Mouse (Mus musculus) CH12.LX (cell line): ENCODE measurements around the gene Apobr. TPM values are rescaled to one million over a fixed set of nuclear protein-coding genes. Genes with fewer than 3 reads are reported as not detected.

Source experiments
- DNase-seq: peaks from one replicate; pipeline ENCODE4 v3.0.0-alpha.2; 2013; ENCODE audit errors: extremely low read depth
- H3K27ac ChIP-seq: 2 replicates; pipeline ENCODE4 v1.5.1; 2012; ENCODE audit warnings: low read depth, mild to moderate bottlenecking, control low read depth, moderate library complexity; ENCODE audit not compliant: insufficient read depth
- H3K27me3 ChIP-seq: replicated peaks from 2 replicates; pipeline ENCODE3; 2012; ENCODE audit warnings: inconsistent platforms
- H3K36me3 ChIP-seq, 2 experiments: replicated peaks in 1 of 2; 2 replicates each; pipeline versions ENCODE3 to v1.6.1; 2012; ENCODE audit warnings: inconsistent platforms in 1 of 2, low read length in 1 of 2, mild to moderate bottlenecking in 1 of 2, mixed read lengths in 1 of 2, moderate library complexity in 1 of 2; ENCODE audit not compliant: control insufficient read depth in 1 of 2, insufficient read depth in 1 of 2
- H3K4me1 ChIP-seq, 2 experiments: 2 replicates each; pipeline ENCODE4 v1.6.1; 2012; ENCODE audit warnings: inconsistent platforms in 1 of 2, moderate library complexity in 1 of 2; ENCODE audit not compliant: insufficient read depth in 2 of 2, control insufficient read depth in 1 of 2
- H3K4me2 ChIP-seq: 2 replicates; pipeline ENCODE4 v1.6.1; 2012; ENCODE audit warnings: low read depth, mild to moderate bottlenecking, control low read depth; ENCODE audit not compliant: poor library complexity, insufficient read depth, severe bottlenecking
- H3K4me3 ChIP-seq, 3 experiments: fragments of 150-350 bp in 1 of 3; sonication (generic) in 1 of 3; replicated peaks in 1 of 3; 2 replicates each; pipeline versions ENCODE3 to v1.5.1; 2011 to 2012; ENCODE audit warnings: low read depth in 2 of 3, low read length in 2 of 3, mild to moderate bottlenecking in 2 of 3, moderate library complexity in 2 of 3, control low read depth in 1 of 3, improper control_type of control experiment in 1 of 3, inconsistent platforms in 1 of 3, mixed read lengths in 1 of 3; ENCODE audit not compliant: poor library complexity in 1 of 3
- H3K79me2 ChIP-seq: replicated peaks from 2 replicates; pipeline ENCODE4 v1.6.1; 2012; ENCODE audit warnings: mild to moderate bottlenecking, moderate library complexity; ENCODE audit not compliant: control insufficient read depth, poor library complexity, insufficient read depth, severe bottlenecking; ENCODE audit errors: extremely low read depth
- H3K9ac ChIP-seq: 2 replicates; pipeline ENCODE4 v1.6.1; 2012; ENCODE audit warnings: low read depth, mild to moderate bottlenecking, control low read depth, moderate library complexity; ENCODE audit not compliant: insufficient read depth
- H3K9me3 ChIP-seq: replicated peaks from 2 replicates; pipeline ENCODE3; 2012; ENCODE audit warnings: low read length, inconsistent platforms, mixed read lengths
- E2F4 ChIP-seq: IDR thresholded peaks from 2 replicates; pipeline ENCODE4 v1.6.1; 2011; ENCODE audit warnings: low read depth, low read length, improper control_type of control experiment; ENCODE audit not compliant: insufficient replicate concordance
- EP300 ChIP-seq: IDR thresholded peaks from 2 replicates; pipeline ENCODE4 v1.6.1; 2011; ENCODE audit warnings: low read length, improper control_type of control experiment
- JUND ChIP-seq: conservative IDR thresholded peaks from 2 replicates; pipeline ENCODE4 v1.6.1; 2011; ENCODE audit warnings: low read depth, low read length, improper control_type of control experiment
- MAZ ChIP-seq: IDR thresholded peaks from 2 replicates; pipeline ENCODE4 v1.6.1; 2012; ENCODE audit warnings: low read depth, mild to moderate bottlenecking, inconsistent platforms, low read length, improper control_type of control experiment, moderate library complexity
- MEF2A ChIP-seq: IDR thresholded peaks from 2 replicates; pipeline ENCODE4 v1.6.1; 2014; ENCODE audit warnings: low read depth, mild to moderate bottlenecking, inconsistent platforms, low read length, improper control_type of control experiment, borderline replicate concordance
- NELFE ChIP-seq: IDR thresholded peaks from 2 replicates; pipeline ENCODE4 v1.6.1; 2011; ENCODE audit warnings: low read depth, low read length, improper control_type of control experiment
- POLR2A ChIP-seq: IDR thresholded peaks from 2 replicates; pipeline ENCODE4 v1.6.1; 2011; ENCODE audit warnings: low read depth, mild to moderate bottlenecking, improper control_type of control experiment, low read length
- RAD21 ChIP-seq: IDR thresholded peaks from 2 replicates; pipeline ENCODE4 v1.6.1; 2011; ENCODE audit warnings: low read depth, mild to moderate bottlenecking, low read length, improper control_type of control experiment, moderate library complexity
- RCOR1 ChIP-seq: conservative IDR thresholded peaks from 2 replicates; pipeline ENCODE4 v1.6.1; 2012; ENCODE audit warnings: low read depth, mild to moderate bottlenecking, inconsistent platforms, low read length, improper control_type of control experiment
- SIN3A ChIP-seq: IDR thresholded peaks from 2 replicates; pipeline ENCODE4 v1.6.1; 2012; ENCODE audit warnings: low read length, improper control_type of control experiment, inconsistent platforms
- TBP ChIP-seq: conservative IDR thresholded peaks from 2 replicates; pipeline ENCODE4 v1.6.1; 2011; ENCODE audit warnings: low read depth, low read length, improper control_type of control experiment
- TCF12 ChIP-seq: IDR thresholded peaks from 2 replicates; pipeline ENCODE4 v1.6.1; 2014; ENCODE audit warnings: low read depth, mild to moderate bottlenecking, inconsistent platforms, low read length, improper control_type of control experiment
- ZC3H11A ChIP-seq: IDR thresholded peaks from 2 replicates; pipeline ENCODE4 v1.6.1; 2012; ENCODE audit warnings: low read depth, mild to moderate bottlenecking, inconsistent platforms, low read length, improper control_type of control experiment
- ZMIZ1 ChIP-seq: IDR thresholded peaks from 2 replicates; pipeline ENCODE4 v1.6.1; 2012; ENCODE audit warnings: low read depth, mild to moderate bottlenecking, inconsistent platforms, low read length, improper control_type of control experiment
- ZNF384 ChIP-seq: IDR thresholded peaks from 2 replicates; pipeline ENCODE4 v1.6.1; 2012; ENCODE audit warnings: low read depth, low read length, improper control_type of control experiment, inconsistent platforms
- dilution Hi-C: fragments of 300-500 bp; cut with MboI; formaldehyde crosslinking; loops from 2 replicates; pipeline ENCODE4 v1.14.3; 2020; ENCODE audit warnings: low sequenced_read_pairs; ENCODE audit not compliant: extremely low pct_unique_long_range_greater_than_20kb, extremely low pct_ligation_motif_present
- in situ Hi-C: fragments of 300-500 bp; cut with MboI; formaldehyde crosslinking; loops from 3 replicates; pipeline ENCODE4 v1.14.3; 2019; ENCODE audit warnings: low sequenced_read_pairs, low pct_ligation_motif_present, low pct_unique_long_range_greater_than_20kb, mixed read lengths
- polyA plus RNA-seq: library from polyadenylated mRNA; unstranded; fragments of >175 nt; gene quantifications from 2 replicates; pipeline ENCODE4 v1.2.1, GENCODE M21; 2012; ENCODE audit warnings: low read depth; ENCODE audit not compliant: insufficient read length
- total RNA-seq, 2 experiments: library from RNA; depleted of rRNA; stranded (reverse); fragments of 300-350 nt in 1 of 2; fragments of >200 nt in 1 of 2; gene quantifications; 2 replicates each; pipeline ENCODE4 v1.2.3; 2012 to 2014

Apobr gene
- total and polyA plus RNA-seq, 3 experiments: 1.5 to 9.7 (median 1.8) TPM

- no peak overlapping the region for H3K27ac ChIP-seq
- TF ChIP-seq JUND: no peak
- no peak for TF ChIP-seq SIN3A
- no peak for TF ChIP-seq E2F4
- no peak for TF ChIP-seq EP300
- no peak for TF ChIP-seq ZC3H11A
- TF ChIP-seq NELFE: no peak
- TF ChIP-seq RCOR1: no peak
- TF ChIP-seq TBP: no peak
- no peak for TF ChIP-seq ZMIZ1
- TF ChIP-seq ZNF384: no peak
- peak overlapping the region; percentile 32; the same call in 1 of the 2 replicates for H3K9ac ChIP-seq
- H3K36me3 ChIP-seq: peaks cover 0 to 20% of the 10 kb centered on the region in 2 experiments
- peak overlapping the region; percentile 42 to 49 (median 45) for H3K4me3 ChIP-seq
- DNase-seq: no peak
- H3K4me2 ChIP-seq: 0 out of 2 replicates have a peak overlapping the region, but pooled peaks have one; percentile 10
- dilution Hi-C loops: no loop called here
- H3K4me1 ChIP-seq: peaks cover 18 to 38% of the 10 kb centered on the region in 2 experiments
- in situ Hi-C loops: loop anchor here (5.0 kb wide), 1 partner anchor 42 kb away; the partner anchor contains the start of gene Apobr
- H3K79me2 ChIP-seq: no peaks in the 10 kb centered on the region
- H3K27me3 ChIP-seq: no peaks in the 10 kb centered on the region
- H3K9me3 ChIP-seq: no peaks in the 10 kb centered on the region
These were observed 40.0 kb downstream of the Apobr start for GRCm38 (mm10) chr7:126624774-126625173.

DNA sequence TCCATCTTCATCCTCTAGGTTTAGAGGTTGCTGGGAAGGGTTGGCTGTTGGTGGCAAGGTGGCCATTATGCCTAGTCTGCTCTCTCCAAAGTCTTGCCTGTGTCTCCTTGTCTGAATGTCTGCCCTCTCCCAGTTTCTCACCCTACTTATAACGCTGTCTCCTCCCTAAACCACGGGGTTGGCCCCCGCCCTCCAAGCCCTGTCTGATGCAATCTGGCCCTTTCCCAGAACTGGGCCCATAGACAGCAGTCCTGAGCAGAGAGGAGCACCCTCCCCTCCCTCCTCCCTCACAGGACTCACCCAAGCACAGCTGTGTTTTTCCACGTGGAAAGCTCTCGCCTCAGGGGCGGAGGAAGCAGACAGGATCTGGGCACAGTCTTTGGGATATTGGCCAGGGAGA, 40.6 kb downstream of the Apobr start:
- H3K79me2 ChIP-seq: no peaks in the 10 kb centered on the region
- in situ Hi-C loops (no loop called here), dilution Hi-C loops (no loop called here)
- no peaks in the 10 kb centered on the region for H3K27me3 ChIP-seq
- no peak overlapping the region for H3K27ac ChIP-seq
- H3K36me3 ChIP-seq: peaks cover 0 to 20% of the 10 kb centered on the region in 2 experiments
- H3K9ac ChIP-seq: peak overlapping the region; percentile 32
- no peak for DNase-seq
- peak; percentile 39; the same call in 1 of the 2 replicates for TF ChIP-seq TCF12
- TF ChIP-seq POLR2A: 0 out of 2 replicates have a peak, but pooled peaks have one; percentile 22
- no peak for TF ChIP-seq RAD21
- TF ChIP-seq TBP: peak; percentile 78
- peak; percentile 53 for TF ChIP-seq NELFE
- TF ChIP-seq MAZ: peak; percentile 65
- 0 out of 2 replicates have a peak, but pooled peaks have one; percentile 5 for TF ChIP-seq MEF2A
- TF ChIP-seq JUND: no peak
- H3K4me3 ChIP-seq: peak overlapping the region; percentile 42 to 49 (median 45)
- peak overlapping the region; percentile 10; the same call in 1 of the 2 replicates for H3K4me2 ChIP-seq
- no peaks in the 10 kb centered on the region for H3K9me3 ChIP-seq
- H3K4me1 ChIP-seq: peaks cover 13 to 34% of the 10 kb centered on the region in 2 experiments
